Mouse (Mus musculus): ENCODE results near the gene Zar1l. TPM values are rescaled to one million over a fixed set of nuclear protein-coding genes. Genes with fewer than 3 reads are reported as not detected.

The Zar1l gene
- polyA plus RNA-seq, 1 experiment from 2014 or later, result not detected

GRCm38 (mm10) chr5:150477364-150477763 lies 40.6 kb downstream of the Zar1l start:
- H3K4me3 ChIP-seq (replicated peaks), result no peak overlapping the region
- no peaks in the 10 kb centered on the region for H3K9me3 ChIP-seq (replicated peaks)
- no peaks in the 10 kb centered on the region for H3K27me3 ChIP-seq
- no peak overlapping the region for H3K9ac ChIP-seq
- ATAC-seq (replicated peaks; ENCODE audit: low FRiP score), result no peak
- H3K27ac ChIP-seq, result no peak overlapping the region
- peaks cover 4% of the 10 kb centered on the region for H3K36me3 ChIP-seq
- no peaks in the 10 kb centered on the region for H3K4me1 ChIP-seq
- no peak overlapping the region for H3K4me2 ChIP-seq
- WGBS, result 63% methylated on average over 4 of the region's 4 CpGs

GRCm38 (mm10) chr5:150468431-150468830 lies 49.5 kb downstream of the Zar1l start:
- H3K4me1 ChIP-seq, result peaks cover 14% of the 10 kb centered on the region
- no peak overlapping the region for H3K4me2 ChIP-seq

GRCm38 (mm10) chr5:150466132-150466531 lies 51.8 kb downstream of the Zar1l start:
- H3K36me3 ChIP-seq, result no peaks in the 10 kb centered on the region
- peak; percentile 83 for ATAC-seq (replicated peaks; ENCODE audit: low FRiP score)
- peaks cover 14% of the 10 kb centered on the region for H3K4me1 ChIP-seq
- peak overlapping the region; percentile 36 for H3K4me2 ChIP-seq
- WGBS, result 52% methylated on average over 12 of the region's 12 CpGs
- H3K27me3 ChIP-seq, result no peaks in the 10 kb centered on the region
- no peak overlapping the region for H3K9ac ChIP-seq
- no peaks in the 10 kb centered on the region for H3K9me3 ChIP-seq (replicated peaks)
- peak overlapping the region; percentile 64 for H3K27ac ChIP-seq
- no peak overlapping the region for H3K4me3 ChIP-seq (replicated peaks)

More at GRCm38 (mm10) chr5:150468431-150468830, 49.5 kb downstream of the Zar1l start:
- 54% methylated on average over 6 of the region's 6 CpGs for WGBS
- Histone ChIP-seq H3K9ac (no peak overlapping the region), H3K36me3 (peaks cover 4% of the 10 kb centered on the region), H3K27me3 (no peaks in the 10 kb centered on the region), H3K9me3 (replicated peaks) (no peaks in the 10 kb centered on the region), H3K27ac (peak overlapping the region; percentile 51; the same call in 1 of the 2 replicates), H3K4me3 (replicated peaks) (no peak overlapping the region)
- no peak; the same call in 1 of the 2 replicates for ATAC-seq (replicated peaks; ENCODE audit: low FRiP score)

- no peak overlapping the region for H3K4me2 ChIP-seq
- H3K27ac ChIP-seq, result 0 out of 2 replicates have a peak overlapping the region, but pooled peaks have one; percentile 18
- H3K4me3 ChIP-seq (replicated peaks), result no peak overlapping the region
- peaks cover 14% of the 10 kb centered on the region for H3K4me1 ChIP-seq
- H3K9me3 ChIP-seq (replicated peaks), result no peaks in the 10 kb centered on the region
- H3K27me3 ChIP-seq, result no peaks in the 10 kb centered on the region
- no peak overlapping the region for H3K9ac ChIP-seq
- peaks cover under 1% of the 10 kb centered on the region; the same call in 1 of the 2 replicates for H3K36me3 ChIP-seq
- no peak for ATAC-seq (replicated peaks; ENCODE audit: low FRiP score)
- WGBS, result 69% methylated on average over 6 of the region's 6 CpGs
Observed at GRCm38 (mm10) chr5:150465218-150465617, 52.7 kb downstream of the Zar1l start.

GRCm38 (mm10) chr5:150464721-150465120 lies 53.2 kb downstream of the Zar1l start:
- Histone ChIP-seq H3K36me3 (peaks cover 5% of the 10 kb centered on the region; the same call in 1 of the 2 replicates), H3K9ac (no peak overlapping the region), H3K9me3 (replicated peaks) (no peaks in the 10 kb centered on the region), H3K27me3 (no peaks in the 10 kb centered on the region), H3K4me1 (peaks cover 14% of the 10 kb centered on the region), H3K4me2 (no peak overlapping the region), H3K27ac (no peak overlapping the region), H3K4me3 (replicated peaks) (no peak overlapping the region)
- ATAC-seq (replicated peaks; ENCODE audit: low FRiP score), result no peak
- 69% methylated on average over 3 of the region's 3 CpGs for WGBS

- H3K9ac ChIP-seq, result no peak overlapping the region
- no peaks in the 10 kb centered on the region for H3K27me3 ChIP-seq
- no peak for ATAC-seq (replicated peaks; ENCODE audit: low FRiP score)
- H3K4me2 ChIP-seq, result no peak overlapping the region
- peaks cover 13% of the 10 kb centered on the region; the same call in 1 of the 2 replicates for H3K36me3 ChIP-seq
- no peaks in the 10 kb centered on the region for H3K9me3 ChIP-seq (replicated peaks)
- H3K4me3 ChIP-seq (replicated peaks), result no peak overlapping the region
- no peak overlapping the region for H3K27ac ChIP-seq
- WGBS, result 83% methylated on average over 4 of the region's 4 CpGs
- peaks cover 12% of the 10 kb centered on the region; the same call in 1 of the 2 replicates for H3K4me1 ChIP-seq
Observed at GRCm38 (mm10) chr5:150459801-150460200, 58.2 kb downstream of the Zar1l start.

GRCm38 (mm10) chr5:150457904-150458739 lies 59.8 kb downstream of the Zar1l start:
- no peak for ATAC-seq (replicated peaks; ENCODE audit: low FRiP score)
- 0 out of 2 replicates have a peak, but pooled peaks cover 6% of the 10 kb centered on the region for H3K9me3 ChIP-seq (replicated peaks)
- H3K27ac ChIP-seq, result peak overlapping the region; percentile 64
- WGBS, result 47% methylated on average over 17 of the region's 17 CpGs
- H3K9ac ChIP-seq, result no peak overlapping the region
- H3K4me1 ChIP-seq, result peaks cover 12% of the 10 kb centered on the region; the same call in 1 of the 2 replicates
- H3K27me3 ChIP-seq, result no peaks in the 10 kb centered on the region
- H3K4me2 ChIP-seq, result peak overlapping the region; percentile 27
- no peak overlapping the region for H3K4me3 ChIP-seq (replicated peaks)
- peaks cover 28% of the 10 kb centered on the region; the same call in 1 of the 2 replicates for H3K36me3 ChIP-seq

- Histone ChIP-seq H3K4me2 (peak overlapping the region; percentile 27), H3K4me3 (replicated peaks) (no peak overlapping the region), H3K27me3 (no peaks in the 10 kb centered on the region), H3K9ac (no peak overlapping the region), H3K4me1 (peaks cover 12% of the 10 kb centered on the region; the same call in 1 of the 2 replicates), H3K9me3 (replicated peaks) (0 out of 2 replicates have a peak, but pooled peaks cover 8% of the 10 kb centered on the region), H3K36me3 (peaks cover 36% of the 10 kb centered on the region), H3K27ac (peak overlapping the region; percentile 64)
- ATAC-seq (replicated peaks; ENCODE audit: low FRiP score), result no peak
- WGBS, result 71% methylated on average over 17 of the region's 17 CpGs
Observed at GRCm38 (mm10) chr5:150457165-150457903, 60.6 kb downstream of the Zar1l start.

Other genes with a start within 250 kb of the Zar1l start
- gene Brca2, start 4.5 kb upstream of the Zar1l start, polyA plus RNA-seq (2015; fragmentation: Nextera tagmentation; extraction: Ambion mirVana), result 24.0 and 27.4 TPM in 2 replicates
- gene N4bp2l1, start 79.0 kb upstream of the Zar1l start, polyA plus RNA-seq (2015; fragmentation: Nextera tagmentation; extraction: Ambion mirVana), result 4.5 and 5.9 TPM in 2 replicates
- 40.2 and 41.6 TPM in 2 replicates for gene N4bp2l2, start 148.0 kb upstream of the Zar1l start, polyA plus RNA-seq (2015; fragmentation: Nextera tagmentation; extraction: Ambion mirVana)
- 32.8 and 33.8 TPM in 2 replicates for gene Pds5b, start 155.6 kb upstream of the Zar1l start, polyA plus RNA-seq (2015; fragmentation: Nextera tagmentation; extraction: Ambion mirVana)